Mouse (Mus musculus): ENCODE measurements around the gene Cybrd1. TPM values are rescaled to one million over a fixed set of nuclear protein-coding genes. Genes with fewer than 3 reads are reported as not detected.

Cybrd1 gene
- polyA plus RNA-seq, 1 experiment from 2014 or later: 1.4 TPM

DNA sequence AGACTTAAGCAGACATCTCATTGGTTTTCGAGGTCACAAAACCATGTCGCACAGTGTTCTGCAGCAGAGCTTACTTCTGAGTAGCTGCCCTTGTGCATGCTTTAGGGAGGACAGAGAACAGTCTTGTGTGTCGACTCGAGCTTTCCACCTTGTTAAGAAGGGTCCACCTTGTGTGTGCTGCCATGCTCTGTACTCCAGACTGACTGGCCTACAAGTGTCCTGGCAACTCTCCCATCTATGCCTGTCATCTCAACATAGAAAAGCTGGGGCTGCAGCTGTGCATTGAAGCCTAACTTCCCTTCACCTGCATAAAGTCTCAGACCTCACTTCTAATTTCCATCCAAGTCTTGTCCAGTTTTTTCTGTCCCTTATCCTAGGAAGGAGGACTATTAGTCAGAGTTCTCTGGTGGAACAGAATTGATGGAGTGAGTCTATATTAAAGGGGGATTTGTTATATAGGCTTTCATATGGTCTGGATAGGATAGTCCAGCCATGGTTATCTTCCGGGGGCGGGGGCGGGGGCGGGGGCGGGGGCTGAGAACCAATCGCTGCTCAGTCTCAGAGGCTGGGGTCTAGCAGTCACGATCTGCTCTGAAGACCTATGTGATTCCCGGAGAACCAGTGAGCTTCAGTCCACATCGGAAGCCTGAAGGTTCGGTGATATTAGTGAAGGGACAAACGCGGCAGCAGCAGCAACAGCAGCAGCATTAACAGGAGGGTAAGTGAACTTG, 42.0 kb downstream of the Cybrd1 start:
- no peak overlapping the region for H3K9ac ChIP-seq (ENCODE audit: low read length)
- ATAC-seq (replicated peaks; ENCODE audit: extremely low read depth, insufficient read depth, low FRiP score): no peak
- H3K4me3 ChIP-seq (ENCODE audit: low read length): no peak overlapping the region
- peak overlapping the region; percentile 36 for H3K4me2 ChIP-seq (ENCODE audit: low read depth, low read length)
- WGBS: 59% methylated on average over 16 of the region's 16 CpGs
- H3K4me1 ChIP-seq (ENCODE audit: control insufficient read depth, insufficient read depth, low read length): no peaks in the 10 kb centered on the region
- no peaks in the 10 kb centered on the region for H3K27me3 ChIP-seq (ENCODE audit: control insufficient read depth, insufficient read depth, low read length)
- no peaks in the 10 kb centered on the region for H3K36me3 ChIP-seq (ENCODE audit: control insufficient read depth, insufficient read depth)
- H3K9me3 ChIP-seq (replicated peaks; ENCODE audit: control insufficient read depth, low read length): no peaks in the 10 kb centered on the region
- H3K27ac ChIP-seq (ENCODE audit: low read length): no peak overlapping the region

DNA sequence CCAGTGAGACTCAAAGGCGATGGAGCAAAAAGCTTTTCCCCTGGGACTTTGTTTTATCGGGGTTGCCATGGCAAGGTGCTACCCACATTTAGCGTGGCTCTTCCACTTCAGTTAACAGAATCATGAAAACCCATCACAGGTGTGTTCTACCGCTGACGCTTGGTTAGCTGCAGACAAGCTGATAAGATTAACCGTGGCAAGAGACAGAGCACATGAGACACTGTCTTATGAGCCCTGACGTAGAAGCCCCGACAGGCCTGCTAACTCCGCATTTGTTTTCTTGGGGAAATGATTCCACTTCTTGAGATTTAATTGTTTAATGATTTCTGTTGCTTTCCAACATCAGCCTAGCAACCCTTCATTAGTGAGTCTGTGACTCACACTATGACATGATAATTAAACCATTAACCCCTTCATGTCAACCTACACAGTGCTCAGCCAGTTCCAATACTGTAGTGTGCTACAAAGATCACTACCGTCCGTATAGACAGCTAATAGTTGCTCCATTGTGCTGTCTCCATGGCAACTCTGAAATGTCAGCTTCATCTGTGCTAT, 42.7 kb downstream of the Cybrd1 start:
- no peaks in the 10 kb centered on the region for H3K9me3 ChIP-seq (replicated peaks; ENCODE audit: control insufficient read depth, low read length)
- ATAC-seq (replicated peaks; ENCODE audit: extremely low read depth, insufficient read depth, low FRiP score): no peak; the same call in 1 of the 2 replicates
- H3K4me2 ChIP-seq (ENCODE audit: low read depth, low read length): peak overlapping the region; percentile 36
- H3K9ac ChIP-seq (ENCODE audit: low read length): no peak overlapping the region
- H3K4me1 ChIP-seq (ENCODE audit: control insufficient read depth, insufficient read depth, low read length): no peaks in the 10 kb centered on the region
- H3K27ac ChIP-seq (ENCODE audit: low read length): no peak overlapping the region
- H3K4me3 ChIP-seq (ENCODE audit: low read length): no peak overlapping the region
- H3K36me3 ChIP-seq (ENCODE audit: control insufficient read depth, insufficient read depth): no peaks in the 10 kb centered on the region
- no peaks in the 10 kb centered on the region for H3K27me3 ChIP-seq (ENCODE audit: control insufficient read depth, insufficient read depth, low read length)
- 34% methylated on average over 11 of the region's 11 CpGs for WGBS

DNA sequence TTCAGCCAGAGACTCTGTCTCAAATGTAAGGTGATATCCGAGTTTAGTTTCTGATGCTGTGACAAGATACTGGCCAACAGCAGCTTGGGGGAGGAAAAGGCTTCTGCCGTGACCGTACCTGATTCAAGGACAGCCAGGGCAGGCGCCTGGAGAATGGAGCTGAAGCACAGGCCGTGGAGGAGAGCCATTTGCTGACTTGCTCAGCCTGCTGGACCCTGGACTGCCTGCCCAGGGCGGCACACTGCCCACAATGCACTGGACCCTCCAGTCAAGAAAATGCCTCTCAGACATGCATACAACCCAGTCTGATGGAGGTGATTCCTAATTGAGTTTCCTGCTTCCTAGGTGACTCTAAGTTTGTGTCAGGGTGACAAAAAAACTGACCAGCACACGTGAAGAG, 43.8 kb downstream of the Cybrd1 start:
- Histone ChIP-seq H3K27me3 (ENCODE audit: control insufficient read depth, insufficient read depth, low read length) (no peaks in the 10 kb centered on the region), H3K4me1 (ENCODE audit: control insufficient read depth, insufficient read depth, low read length) (no peaks in the 10 kb centered on the region), H3K4me3 (ENCODE audit: low read length) (no peak overlapping the region), H3K27ac (ENCODE audit: low read length) (no peak overlapping the region), H3K9ac (ENCODE audit: low read length) (no peak overlapping the region), H3K4me2 (ENCODE audit: low read depth, low read length) (no peak overlapping the region), H3K36me3 (ENCODE audit: control insufficient read depth, insufficient read depth) (no peaks in the 10 kb centered on the region), H3K9me3 (replicated peaks; ENCODE audit: control insufficient read depth, low read length) (no peaks in the 10 kb centered on the region)
- no peak for ATAC-seq (replicated peaks; ENCODE audit: extremely low read depth, insufficient read depth, low FRiP score)
- 80% methylated on average over 7 of the region's 7 CpGs for WGBS

DNA sequence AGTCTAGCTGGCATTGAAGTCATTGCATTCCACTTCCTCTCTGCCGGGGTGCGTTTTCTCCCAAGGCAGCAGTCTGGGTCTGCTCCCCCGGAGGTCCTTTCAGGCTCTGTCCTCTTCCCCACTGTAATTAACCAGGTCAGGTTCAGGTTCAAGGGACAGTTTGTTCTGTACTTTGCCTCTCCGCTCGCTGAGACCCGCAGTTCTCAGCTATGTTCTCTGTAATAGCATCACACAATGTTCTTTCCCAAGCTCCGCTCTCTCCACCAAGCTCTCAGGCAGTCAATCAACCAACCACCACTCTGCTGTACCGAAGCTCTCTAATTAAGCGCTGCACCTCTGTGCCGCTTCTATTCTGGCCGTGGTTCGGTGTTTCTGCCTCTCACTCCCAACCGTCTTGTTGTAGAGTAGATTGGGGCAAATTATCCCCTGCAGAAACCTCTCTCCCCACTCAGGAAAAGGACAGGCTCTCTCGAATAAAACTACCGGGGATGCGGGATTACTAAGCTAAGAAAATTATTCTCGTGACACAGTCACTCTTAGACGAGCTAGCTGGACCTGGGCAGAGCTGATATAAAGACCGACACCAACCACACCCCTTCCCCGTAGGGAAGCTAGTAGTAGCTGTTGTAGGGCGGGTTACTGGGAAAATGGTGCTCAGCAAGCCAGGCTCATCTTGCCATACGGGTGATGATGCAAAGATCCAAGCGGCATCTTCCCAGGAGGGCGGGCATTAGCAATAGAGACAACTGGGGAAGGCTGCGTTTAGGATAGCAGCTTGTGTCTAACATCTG, 45.3 kb downstream of the Cybrd1 start:
- Histone ChIP-seq H3K4me1 (ENCODE audit: control insufficient read depth, insufficient read depth, low read length) (no peaks in the 10 kb centered on the region), H3K4me3 (ENCODE audit: low read length) (no peak overlapping the region), H3K27me3 (ENCODE audit: control insufficient read depth, insufficient read depth, low read length) (no peaks in the 10 kb centered on the region), H3K36me3 (ENCODE audit: control insufficient read depth, insufficient read depth) (no peaks in the 10 kb centered on the region), H3K4me2 (ENCODE audit: low read depth, low read length) (no peak overlapping the region), H3K9ac (ENCODE audit: low read length) (no peak overlapping the region), H3K9me3 (replicated peaks; ENCODE audit: control insufficient read depth, low read length) (no peaks in the 10 kb centered on the region), H3K27ac (ENCODE audit: low read length) (no peak overlapping the region)
- no peak for ATAC-seq (replicated peaks; ENCODE audit: extremely low read depth, insufficient read depth, low FRiP score)
- 72% methylated on average over 25 of the region's 25 CpGs for WGBS

DNA sequence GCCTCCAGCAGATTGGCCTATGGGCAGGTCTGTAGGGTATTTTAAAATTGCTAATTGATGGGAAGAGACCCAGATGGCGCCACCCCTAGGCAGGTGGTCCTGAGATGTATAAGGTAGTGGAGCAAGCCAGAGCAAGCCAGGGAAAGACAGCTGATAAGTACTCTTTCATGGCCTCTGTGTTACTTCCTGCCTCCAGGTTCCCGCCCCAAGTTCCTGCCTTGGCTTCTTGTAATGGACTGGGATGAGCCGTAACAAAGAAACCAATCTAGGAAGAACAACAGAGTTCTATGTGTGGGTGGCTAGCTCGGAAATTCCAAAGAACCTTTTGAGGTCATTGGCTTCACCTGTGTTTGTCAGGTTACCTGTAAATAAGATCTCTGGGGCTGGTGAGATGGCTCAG, 49.5 kb downstream of the Cybrd1 start:
- Histone ChIP-seq H3K9ac (ENCODE audit: low read length) (no peak overlapping the region), H3K9me3 (replicated peaks; ENCODE audit: control insufficient read depth, low read length) (no peaks in the 10 kb centered on the region), H3K4me2 (ENCODE audit: low read depth, low read length) (no peak overlapping the region), H3K36me3 (ENCODE audit: control insufficient read depth, insufficient read depth) (no peaks in the 10 kb centered on the region), H3K4me3 (ENCODE audit: low read length) (no peak overlapping the region), H3K27ac (ENCODE audit: low read length) (no peak overlapping the region), H3K4me1 (ENCODE audit: control insufficient read depth, insufficient read depth, low read length) (no peaks in the 10 kb centered on the region), H3K27me3 (ENCODE audit: control insufficient read depth, insufficient read depth, low read length) (no peaks in the 10 kb centered on the region)
- 69% methylated on average over 4 of the region's 4 CpGs for WGBS
- no peak for ATAC-seq (replicated peaks; ENCODE audit: extremely low read depth, insufficient read depth, low FRiP score)

DNA sequence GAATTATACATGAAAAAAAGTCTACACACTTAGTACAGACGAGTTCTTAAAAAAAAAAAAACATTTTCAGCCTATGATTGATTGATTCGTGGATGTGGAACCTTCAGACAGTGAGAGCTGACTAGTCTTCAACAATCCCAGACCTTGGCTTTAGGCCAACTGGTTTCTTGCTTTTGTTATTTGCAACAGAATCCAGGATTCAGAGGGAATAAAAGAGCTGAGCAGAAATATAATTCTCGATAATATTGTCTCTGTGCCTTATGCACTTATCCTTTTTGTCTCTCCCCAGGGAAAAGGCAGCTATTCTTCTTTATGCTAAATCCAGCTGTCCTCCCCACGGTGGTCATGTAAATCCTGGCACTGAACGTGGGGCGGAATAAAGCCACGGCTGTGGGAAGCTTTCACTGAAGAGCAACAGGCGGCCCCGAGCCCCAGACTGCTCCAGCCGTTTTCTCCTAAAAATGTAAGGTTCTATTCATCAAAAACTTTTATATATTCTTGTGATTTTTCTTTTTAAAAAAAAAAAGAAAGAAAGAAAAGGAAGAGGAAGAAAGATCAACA, 50.8 kb downstream of the Cybrd1 start:
- Histone ChIP-seq H3K27ac (ENCODE audit: low read length) (no peak overlapping the region), H3K9ac (ENCODE audit: low read length) (no peak overlapping the region), H3K4me2 (ENCODE audit: low read depth, low read length) (no peak overlapping the region), H3K27me3 (ENCODE audit: control insufficient read depth, insufficient read depth, low read length) (no peaks in the 10 kb centered on the region), H3K4me1 (ENCODE audit: control insufficient read depth, insufficient read depth, low read length) (no peaks in the 10 kb centered on the region), H3K36me3 (ENCODE audit: control insufficient read depth, insufficient read depth) (no peaks in the 10 kb centered on the region), H3K9me3 (replicated peaks; ENCODE audit: control insufficient read depth, low read length) (no peaks in the 10 kb centered on the region), H3K4me3 (ENCODE audit: low read length) (no peak overlapping the region)
- WGBS: 53% methylated on average over 10 of the region's 10 CpGs
- no peak for ATAC-seq (replicated peaks; ENCODE audit: extremely low read depth, insufficient read depth, low FRiP score)

DNA sequence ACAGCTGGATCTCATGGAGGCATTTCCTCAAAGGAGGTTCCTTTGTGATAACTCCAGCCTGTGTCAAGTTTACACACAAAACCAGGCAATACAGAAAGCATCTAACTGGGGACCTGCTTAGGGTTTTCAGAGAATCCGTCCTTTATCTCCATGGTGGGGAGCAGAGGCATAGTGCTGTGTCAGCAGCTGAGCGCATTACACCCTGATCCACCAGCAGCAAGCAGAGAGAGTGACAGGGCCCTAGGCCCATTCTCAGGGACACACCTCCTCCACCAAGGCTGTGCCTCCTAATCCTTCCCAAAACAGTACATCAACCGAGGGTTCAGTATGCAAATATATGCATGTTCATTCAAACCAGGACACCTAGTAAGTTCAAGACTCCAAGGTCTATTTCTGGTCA, 55.3 kb downstream of the Cybrd1 start:
- H3K9ac ChIP-seq (ENCODE audit: low read length): no peak overlapping the region
- 68% methylated on average over 3 of the region's 3 CpGs for WGBS
- H3K36me3 ChIP-seq (ENCODE audit: control insufficient read depth, insufficient read depth): no peaks in the 10 kb centered on the region
- no peaks in the 10 kb centered on the region for H3K9me3 ChIP-seq (replicated peaks; ENCODE audit: control insufficient read depth, low read length)
- ATAC-seq (replicated peaks; ENCODE audit: extremely low read depth, insufficient read depth, low FRiP score): no peak
- no peaks in the 10 kb centered on the region for H3K27me3 ChIP-seq (ENCODE audit: control insufficient read depth, insufficient read depth, low read length)
- H3K27ac ChIP-seq (ENCODE audit: low read length): no peak overlapping the region
- no peak overlapping the region for H3K4me2 ChIP-seq (ENCODE audit: low read depth, low read length)
- H3K4me1 ChIP-seq (ENCODE audit: control insufficient read depth, insufficient read depth, low read length): no peaks in the 10 kb centered on the region
- no peak overlapping the region for H3K4me3 ChIP-seq (ENCODE audit: low read length)

DNA sequence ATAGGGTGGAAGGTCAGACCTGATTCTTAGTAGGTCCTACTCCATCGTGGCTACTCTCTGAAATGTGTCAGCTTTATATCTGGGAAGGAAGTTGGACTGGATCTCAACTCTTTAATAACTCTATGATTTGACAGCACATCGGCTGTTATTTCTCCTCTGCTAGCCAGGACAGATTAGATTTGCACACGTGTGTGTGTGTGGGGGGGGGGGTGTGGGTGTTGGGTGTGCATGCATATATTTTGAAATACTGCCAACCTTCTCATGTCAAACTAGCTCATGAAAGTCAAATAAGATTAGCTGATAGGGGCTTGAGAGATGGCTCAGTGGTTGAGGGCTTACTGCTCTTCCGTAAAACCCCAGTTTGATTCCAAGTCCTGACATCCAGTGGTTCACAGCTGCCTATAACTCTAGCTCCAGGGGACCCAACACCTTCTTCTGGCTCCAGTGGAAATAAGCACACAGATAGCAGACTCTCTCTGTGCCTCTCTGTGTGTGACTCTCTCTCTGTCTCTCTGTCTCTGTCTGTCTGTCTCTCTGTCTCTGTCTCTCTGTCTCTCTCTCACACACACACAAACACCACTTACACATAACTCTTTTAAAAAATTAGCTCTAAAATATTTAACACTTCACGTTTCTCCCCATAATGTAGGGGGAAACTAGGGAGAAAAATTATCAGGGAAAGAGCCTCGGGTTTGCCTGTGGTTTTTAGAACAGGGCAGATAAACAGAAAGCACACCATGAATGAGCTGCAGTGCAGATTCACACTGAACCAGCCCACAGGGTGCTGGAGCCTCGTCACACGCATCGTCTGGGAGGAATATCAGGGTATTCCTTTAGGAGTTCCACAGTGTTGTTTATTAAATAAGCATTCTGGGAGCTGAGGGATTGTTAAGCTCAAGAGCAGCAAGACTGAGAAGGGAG, 58.9 kb downstream of the Cybrd1 start:
- H3K27ac ChIP-seq (ENCODE audit: low read length): no peak overlapping the region
- ATAC-seq (replicated peaks; ENCODE audit: extremely low read depth, insufficient read depth, low FRiP score): no peak
- H3K27me3 ChIP-seq (ENCODE audit: control insufficient read depth, insufficient read depth, low read length): no peaks in the 10 kb centered on the region
- no peak overlapping the region for H3K9ac ChIP-seq (ENCODE audit: low read length)
- H3K9me3 ChIP-seq (replicated peaks; ENCODE audit: control insufficient read depth, low read length): peaks cover 4% of the 10 kb centered on the region
- H3K4me2 ChIP-seq (ENCODE audit: low read depth, low read length): no peak overlapping the region
- no peaks in the 10 kb centered on the region for H3K4me1 ChIP-seq (ENCODE audit: control insufficient read depth, insufficient read depth, low read length)
- H3K4me3 ChIP-seq (ENCODE audit: low read length): no peak overlapping the region
- H3K36me3 ChIP-seq (ENCODE audit: control insufficient read depth, insufficient read depth): no peaks in the 10 kb centered on the region
- WGBS: 52% methylated on average over 9 of the region's 9 CpGs
